Mouse (Mus musculus) monocyte, adult 5-6 weeks (primary cell): Measurements from ENCODE around the gene Srgap2. TPM values are rescaled to one million over a fixed set of nuclear protein-coding genes. Genes with fewer than 3 reads are reported as not detected.
"Not testable (repeated sequence)": the region's sequence is repeated elsewhere in the genome, so short reads cannot be mapped to it uniquely, and the experiment has no call there.

ENCODE experiments used
- ATAC-seq: fragments of 153-309, 156-312 bp; replicated peaks from 2 replicates; pipeline ENCODE4 v1.8.0; 2017; ENCODE audit warnings: mild to moderate bottlenecking; ENCODE audit not compliant: low TSS enrichment, insufficient number of reproducible peaks, severe bottlenecking, poor library complexity, low FRiP score
- total RNA-seq: library from RNA; stranded (forward); fragments of 200-1000, 200-491, 200-594 nt; gene quantifications from 3 replicates; pipeline ENCODE4 v1.2.3, GENCODE M21; 2017

The Srgap2 gene
- total RNA-seq, 1 experiment from 2014 or later = 13.8 TPM

DNA sequence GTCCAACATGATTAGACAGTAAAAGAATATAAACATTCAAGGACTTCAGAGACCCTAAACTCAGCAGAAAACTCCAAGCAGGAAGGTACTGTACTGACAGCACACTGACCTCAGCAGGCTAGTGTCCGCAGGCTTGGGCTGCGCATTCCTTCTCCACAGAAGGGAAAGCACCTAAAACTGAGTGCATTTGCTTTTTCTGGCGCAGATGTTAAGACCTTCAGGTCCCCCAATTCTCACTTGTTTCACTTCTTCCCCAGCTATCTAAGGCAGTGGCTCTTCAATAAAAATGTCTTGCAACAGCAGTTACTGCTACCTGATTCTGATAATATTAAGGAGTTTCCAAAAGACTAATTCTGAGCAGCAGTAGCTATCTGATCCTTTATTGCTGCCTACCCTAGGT, 162.7 kb downstream of the Srgap2 start:
- no peak for ATAC-seq

DNA sequence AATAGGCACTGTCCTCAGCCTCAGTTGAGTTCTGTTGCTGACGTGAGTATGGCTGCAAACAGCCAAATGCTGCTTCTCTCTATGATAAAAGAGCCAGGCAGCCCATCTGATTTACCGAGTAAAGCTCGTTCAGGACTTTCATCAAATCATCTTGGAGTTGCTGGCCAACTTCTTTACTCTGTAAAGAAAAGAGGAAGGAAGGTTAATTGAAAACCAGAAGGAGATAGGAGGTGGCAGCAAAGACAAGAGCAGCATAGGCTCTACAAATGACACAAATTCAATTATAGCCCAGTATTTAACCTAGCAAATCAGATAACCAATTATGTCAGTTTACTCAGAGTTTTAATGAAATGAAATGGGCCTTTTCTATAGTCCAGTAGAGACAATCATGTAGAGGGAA, 163.3 kb downstream of the Srgap2 start:
- ATAC-seq = no peak

DNA sequence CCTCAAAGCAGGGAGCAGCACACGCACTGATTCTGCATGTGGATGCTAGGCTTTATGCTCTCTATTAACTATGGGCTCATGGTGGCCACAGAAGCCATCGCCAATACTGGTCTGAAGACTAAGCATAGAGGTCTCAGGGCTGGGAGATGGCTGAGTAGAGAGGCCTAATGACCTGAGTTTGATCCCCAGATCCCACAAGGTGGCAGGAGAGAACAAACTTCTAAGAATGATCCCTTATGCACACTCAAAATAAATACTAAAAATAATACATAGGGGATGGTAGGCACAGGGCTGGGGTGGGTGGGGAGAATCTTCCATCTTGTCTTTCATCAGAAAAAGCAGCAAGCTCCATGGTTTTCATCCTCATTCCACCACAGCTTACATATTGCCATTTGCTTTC, 165.1 kb downstream of the Srgap2 start:
- ATAC-seq = no peak

DNA sequence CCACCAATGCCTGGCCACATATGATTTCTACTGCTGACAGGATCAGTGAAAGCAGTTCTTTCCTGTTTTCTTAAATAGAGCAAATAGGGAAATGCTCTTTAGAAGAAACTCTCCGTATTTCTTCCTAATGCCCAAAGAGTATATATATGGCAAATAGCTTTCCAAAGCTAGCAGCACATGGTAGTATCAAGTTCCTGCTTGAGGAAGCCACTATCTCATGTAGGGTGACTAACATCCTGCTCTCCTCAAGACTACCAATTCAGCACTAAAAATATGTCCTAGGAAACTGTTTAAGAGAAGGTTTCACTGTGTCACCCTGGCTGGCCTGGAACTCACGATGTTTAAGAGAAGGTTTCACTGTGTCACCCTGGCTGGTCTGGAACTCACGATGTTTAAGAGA, 166.4 kb downstream of the Srgap2 start:
- no peak for ATAC-seq

DNA sequence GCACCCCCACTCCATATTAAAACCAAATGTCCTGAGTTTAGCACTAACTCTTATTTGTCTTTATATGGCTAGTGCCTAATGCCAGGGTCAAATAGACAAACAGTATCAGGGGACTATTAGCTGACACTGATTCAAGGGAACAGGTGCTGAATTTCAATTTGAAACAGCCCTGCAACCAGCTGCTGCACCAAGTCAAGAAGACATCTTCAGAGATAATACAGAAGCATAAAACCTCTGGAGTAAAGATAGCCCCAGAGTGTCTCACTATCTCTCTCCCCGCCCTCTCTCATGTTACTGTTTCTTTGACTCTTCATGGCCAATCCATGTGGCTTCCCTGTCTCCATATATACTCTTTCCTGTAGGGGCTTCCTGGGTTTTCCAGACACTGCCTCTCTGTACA, 167.5 kb downstream of the Srgap2 start:
- ATAC-seq = no peak

DNA sequence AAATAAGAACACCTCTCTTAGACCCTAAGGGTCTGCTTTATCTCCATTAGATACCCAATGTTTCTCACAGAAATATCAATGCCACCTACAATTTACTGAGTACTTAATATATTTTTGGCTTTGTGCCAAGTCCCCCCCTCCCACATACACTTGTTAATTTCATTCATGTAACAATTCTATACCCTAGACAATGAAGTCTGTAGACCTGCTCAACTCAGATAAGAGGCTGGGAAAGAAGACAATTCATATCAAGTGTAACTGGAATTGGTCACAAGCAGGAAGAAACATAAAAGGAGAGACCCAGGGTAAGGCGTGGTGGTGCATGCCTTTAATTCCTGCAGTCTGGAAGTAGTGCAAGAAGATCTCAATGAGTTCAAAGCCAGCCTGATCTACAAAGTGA, 169.9 kb downstream of the Srgap2 start:
- no peak for ATAC-seq

DNA sequence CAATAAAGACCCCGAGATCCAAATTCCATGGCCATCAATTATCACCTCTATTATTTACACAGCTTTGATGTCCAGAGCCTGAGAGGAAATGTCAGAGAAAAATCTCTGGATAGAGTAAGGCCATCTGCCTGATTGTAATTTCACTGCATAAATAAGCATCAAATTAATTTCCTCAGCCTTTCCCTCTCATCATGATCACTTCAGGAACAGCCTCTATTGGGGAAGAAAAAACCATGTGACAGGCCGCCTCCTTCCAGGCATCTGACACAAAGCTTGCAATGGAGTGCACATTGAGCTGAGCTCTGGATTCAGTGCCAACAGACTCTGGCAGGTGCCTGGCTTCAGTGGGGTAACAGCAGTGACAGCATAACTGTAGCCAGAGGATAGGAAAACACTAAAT, 175.7 kb downstream of the Srgap2 start:
- ATAC-seq = no peak

DNA sequence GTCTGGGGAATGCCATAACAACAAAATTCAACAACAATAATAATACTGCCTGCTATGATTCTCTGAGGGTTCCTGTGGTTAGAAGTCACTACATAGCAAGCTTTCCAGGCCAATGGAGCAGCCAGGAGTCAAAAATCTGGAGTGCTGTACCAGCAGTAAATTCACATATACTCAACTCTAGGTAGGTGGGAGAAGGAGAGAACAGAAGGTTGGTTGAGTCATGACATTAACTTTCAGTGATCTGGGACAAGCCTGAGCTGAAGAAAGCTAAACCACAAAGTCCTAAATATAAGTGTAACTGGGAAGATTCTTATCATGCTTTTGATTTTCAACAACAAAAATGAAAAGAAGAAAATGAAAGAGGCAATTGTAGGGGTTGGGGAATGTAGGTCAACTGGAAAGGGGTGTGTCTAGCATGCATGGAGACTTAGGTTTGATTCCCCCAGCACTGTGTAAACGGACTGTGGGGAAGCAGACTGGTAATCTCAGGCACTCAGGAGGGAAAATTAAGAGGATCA, 177.1 kb downstream of the Srgap2 start:
- ATAC-seq = no peak

DNA sequence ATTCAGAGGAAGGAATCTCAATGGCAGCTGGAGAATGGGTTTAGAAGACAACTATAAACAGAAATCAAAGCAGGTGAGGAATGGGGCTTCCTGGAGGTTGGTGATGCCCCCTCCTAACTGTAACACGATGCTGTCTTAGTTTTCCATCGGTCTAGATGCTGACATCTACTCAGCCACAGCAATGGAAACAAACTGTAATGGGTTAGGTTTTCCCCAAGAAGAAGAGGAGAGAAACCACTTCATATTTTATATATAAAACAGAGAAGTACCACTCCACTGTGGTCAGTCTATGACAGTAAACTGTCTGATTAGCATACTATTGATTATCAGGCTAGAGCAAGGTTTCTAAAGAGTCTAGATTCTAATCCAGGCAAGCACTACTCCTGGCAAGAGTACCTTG, 179.4 kb downstream of the Srgap2 start:
- no peak for ATAC-seq

DNA sequence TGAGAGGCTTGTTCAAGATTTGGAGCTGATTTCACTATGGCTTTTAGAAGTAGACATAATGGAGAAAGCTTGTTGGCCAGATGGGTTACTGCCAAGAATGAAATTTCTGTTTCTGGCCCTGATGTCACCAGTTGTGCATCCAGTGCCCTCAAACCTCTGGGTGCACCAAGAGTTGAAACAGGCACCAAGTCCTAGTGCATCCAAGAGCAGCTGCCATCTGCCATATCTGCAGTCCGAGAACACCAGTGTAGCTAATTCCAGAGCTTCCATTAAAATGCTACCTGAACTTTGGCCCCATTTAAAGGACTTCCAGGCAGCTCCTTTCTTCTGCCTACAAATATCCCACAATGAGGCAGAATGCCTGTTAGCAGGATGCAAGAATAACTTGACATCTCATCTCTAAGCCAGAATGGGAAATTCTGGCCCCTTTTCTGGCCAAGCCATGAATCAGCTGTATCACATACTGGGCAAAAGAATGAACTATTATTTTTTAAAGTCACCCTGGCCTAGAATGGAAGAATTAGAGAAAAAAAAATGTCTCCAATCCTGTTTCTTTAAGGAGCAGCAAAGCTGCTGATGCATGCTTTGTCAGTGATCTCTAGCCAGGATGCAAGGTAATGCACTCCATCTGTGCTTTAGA, 180.1 kb downstream of the Srgap2 start:
- no peak for ATAC-seq

DNA sequence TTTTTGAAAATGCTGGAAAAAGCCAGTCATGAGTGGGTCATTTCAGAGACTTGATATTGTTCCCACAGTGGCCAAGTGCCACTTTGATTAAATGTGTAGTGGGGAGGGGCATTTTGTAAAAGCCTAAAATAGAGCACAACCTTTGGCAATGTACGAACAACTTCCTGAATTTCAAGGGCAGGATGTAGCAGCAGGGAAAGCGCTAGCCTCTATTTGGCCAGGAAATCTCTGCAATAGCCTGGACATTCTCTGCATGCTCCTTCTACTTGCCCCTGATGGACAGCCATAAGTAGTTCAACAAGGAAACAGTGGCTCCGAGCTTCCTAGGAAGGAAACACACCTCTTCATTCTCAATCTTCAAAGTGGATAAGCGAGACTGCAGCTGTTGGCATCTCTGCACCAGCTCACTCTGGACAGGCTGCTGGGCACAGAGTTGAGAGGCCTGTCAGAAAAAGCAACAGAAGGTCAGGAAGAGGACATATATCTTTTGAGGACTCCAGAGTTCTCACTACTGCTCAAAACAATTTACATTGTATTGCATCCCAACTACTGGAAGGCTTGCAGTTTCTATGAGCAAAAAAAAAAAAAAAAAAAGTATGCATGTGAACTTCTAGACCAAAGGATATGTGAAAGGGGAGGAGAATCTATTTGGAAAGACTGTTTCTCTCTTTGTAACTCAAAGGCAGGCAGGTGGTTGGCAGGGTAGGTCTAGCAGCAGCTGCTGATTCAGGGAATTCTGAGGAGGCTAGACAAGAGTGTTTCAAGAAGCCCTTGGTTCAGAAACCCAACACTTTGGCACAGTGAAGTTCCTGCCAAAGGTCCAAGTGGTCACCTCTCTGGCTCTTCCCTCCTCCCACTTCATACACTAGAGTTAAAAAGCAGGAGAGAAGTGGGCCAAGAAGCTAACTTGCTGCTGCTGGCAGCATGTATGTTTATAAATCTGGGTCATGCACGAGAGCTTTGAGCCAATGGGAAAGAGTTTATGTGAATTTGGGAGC, 181.4 kb downstream of the Srgap2 start:
- no peak for ATAC-seq

DNA sequence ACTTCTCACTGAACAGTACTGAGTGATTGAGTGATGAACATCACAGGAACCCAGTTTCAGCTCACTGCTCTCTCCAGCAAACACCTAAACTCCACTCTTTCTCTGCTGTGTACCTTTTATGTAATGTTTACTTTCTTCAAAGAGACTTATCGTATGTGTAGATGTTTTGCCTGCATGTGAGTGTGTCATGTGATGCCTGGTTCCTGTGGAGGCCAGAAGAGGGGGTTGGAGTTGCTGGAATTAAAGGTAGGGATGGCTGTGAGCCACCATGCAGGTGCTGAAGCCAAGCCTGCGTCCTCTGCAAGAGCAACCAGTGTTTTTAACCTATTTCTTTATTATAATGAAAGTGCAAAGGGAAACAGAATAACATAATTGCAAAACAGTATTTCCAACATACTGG, 182.5 kb downstream of the Srgap2 start:
- ATAC-seq = no peak

DNA sequence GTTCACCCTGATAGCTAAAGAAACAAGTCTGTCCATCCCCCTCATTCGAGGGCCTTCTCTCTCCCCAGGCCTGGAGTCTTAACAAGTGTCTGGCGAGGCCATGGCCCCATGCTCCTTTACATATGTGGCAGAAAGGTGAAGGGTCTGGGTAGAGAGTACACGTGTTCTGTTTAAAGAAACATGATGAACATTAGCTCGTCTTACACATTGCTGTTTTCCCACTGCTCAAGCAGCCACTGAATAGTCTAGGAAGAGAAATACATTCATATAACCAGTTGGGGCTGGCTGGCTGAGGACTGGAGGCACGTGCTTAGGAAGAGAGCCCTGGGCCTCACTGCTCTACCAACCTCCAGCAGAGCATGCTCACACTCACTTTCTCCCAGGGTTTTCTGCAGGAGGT, 191.1 kb downstream of the Srgap2 start:
- no peak for ATAC-seq

DNA sequence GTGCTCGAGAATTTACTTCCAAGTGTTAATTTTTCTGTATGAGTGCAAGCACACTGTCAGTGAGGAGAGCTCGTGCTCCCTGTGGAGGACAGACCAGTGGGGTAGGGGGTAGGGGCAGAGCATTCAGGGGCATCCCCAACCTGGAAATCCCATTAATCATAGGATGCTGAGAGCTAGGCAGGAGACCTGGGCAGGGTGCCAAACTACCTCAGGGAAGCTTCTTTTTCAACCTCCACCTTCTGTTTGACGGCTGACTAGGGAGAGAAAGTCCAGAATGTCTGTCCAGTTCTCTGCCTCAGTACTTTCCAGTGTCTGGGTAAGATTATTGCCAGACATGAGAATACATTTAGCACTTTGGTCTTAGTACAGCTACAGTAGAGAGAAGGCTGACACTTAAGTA, 191.5 kb downstream of the Srgap2 start:
- no peak for ATAC-seq

DNA sequence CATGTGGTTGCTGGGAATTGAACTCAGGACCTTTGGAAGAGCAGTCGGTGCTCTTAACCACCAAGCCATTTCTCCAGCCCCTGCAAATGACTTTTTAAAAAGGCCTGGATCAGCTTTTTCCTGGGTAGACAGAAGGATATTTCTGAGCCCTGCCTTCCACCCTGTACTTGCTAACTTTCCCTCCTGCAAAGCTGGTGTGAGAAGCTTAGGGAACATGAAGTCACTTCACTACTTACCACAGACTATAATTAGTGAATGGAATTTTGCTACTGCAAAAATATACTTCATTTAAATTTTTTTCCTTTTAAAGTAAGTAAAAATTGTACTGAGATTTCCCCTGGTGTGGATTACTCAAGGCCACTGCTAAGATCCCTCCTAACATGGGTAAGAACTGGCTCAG, 196.0 kb downstream of the Srgap2 start:
- ATAC-seq = no peak

DNA sequence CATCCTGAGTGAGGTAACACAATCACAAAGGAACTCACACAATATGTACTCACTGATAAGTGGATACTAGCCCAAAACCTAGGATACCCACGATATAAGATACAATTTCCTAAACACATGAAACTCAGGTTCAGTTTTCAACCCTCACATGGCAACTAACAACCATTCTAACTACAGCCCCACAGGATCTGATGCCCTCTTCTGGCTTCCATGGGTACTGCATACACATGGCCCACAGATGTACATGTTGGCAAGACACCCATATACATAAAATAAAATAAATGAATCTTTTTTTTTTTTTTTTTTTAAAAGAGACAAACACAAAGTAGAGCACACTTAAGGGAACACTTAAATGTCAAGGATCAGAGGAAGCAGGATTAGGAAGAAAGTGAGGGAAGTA, 198.1 kb downstream of the Srgap2 start:
- ATAC-seq = not testable (repeated sequence)

DNA sequence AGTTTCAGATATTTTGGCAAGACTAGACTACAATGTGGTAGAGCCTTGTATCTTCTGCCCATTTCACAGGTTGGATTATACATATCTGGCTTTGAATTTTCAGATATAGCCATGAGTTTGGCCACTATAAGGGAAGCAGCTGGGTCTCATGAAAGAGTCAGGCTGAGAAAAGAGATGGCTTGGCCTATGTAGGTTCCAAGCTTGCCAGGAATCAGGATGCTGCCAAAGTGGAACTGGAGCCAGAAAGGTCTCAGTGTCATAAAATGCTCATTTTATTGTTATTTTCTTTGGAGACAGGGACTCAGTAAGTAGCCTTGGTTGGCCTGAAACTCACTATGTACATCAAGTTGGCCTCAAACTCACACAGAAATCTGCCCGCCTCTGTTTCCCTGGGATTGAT, 200.0 kb downstream of the Srgap2 start:
- no peak for ATAC-seq

DNA sequence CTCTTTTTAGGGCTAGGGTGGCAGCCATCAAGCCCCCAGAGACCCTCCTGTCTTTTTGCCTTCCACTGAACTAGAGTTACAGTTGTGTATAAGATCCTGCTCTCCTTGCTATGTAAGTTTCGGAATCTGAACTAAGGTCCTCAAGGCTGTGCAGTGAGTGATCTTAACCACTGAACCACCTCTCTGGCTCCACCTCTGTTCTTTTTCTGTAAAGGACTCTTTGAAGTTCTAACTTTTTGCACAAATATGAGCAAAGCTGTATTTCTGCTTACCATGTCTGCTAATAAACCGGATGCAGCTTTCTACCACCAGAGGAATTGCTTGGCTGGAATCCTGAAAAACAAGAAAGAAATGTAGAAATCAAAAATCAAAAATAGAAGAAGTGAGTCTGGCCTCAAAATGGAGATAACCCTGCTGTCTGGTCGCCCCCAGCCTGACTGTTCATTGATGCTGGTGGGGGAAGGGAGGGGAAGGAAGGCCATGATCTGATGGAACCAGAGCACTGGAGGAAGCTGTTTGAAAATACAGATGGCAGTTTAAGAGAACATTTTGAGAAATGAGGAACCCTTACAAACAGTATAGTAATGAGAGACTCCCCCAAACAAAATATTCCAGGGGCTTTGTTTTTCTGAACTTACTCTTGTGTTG, 202.2 kb downstream of the Srgap2 start:
- ATAC-seq = no peak

DNA sequence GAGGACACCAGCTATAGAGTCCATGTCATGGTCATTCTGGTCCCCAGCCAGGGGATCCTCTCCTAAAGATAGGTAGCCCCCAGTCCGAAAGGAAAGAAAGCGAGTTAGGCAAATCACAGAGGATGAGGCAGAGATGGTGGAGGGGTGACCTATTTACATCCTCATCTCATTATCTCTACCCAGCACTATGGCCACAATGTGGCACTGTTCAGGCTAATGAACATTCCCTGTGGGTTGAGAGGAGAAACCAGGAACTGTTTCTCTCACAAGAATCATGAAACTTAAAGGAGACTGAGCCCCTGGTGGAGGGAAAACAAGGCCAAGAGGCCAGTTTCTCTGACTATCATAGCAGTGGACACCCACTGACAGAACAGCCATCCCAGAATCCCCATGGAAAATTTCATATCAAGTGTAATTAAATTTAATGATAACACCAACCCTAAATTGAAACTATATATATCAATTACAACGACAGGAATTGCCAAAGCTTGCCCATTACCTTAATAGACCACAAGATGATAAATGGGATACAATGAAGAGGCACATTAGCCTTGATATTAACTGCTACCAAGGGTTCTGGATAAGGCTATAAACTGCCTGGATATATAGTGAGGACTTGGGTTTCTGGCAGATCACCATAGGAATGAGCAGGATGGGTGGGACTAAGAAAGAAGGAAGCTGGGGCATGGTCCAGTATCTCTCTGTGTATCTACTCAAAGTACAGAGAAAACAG, 207.4 kb downstream of the Srgap2 start:
- ATAC-seq = no peak
